Mouse (Mus musculus): Measurements from ENCODE around the gene Nasp. TPM values are rescaled to one million over a fixed set of nuclear protein-coding genes. Genes with fewer than 3 reads are reported as not detected.
A peak's percentile ranks its signal among the peaks of the same experiment; 100 is the strongest.
"Not testable (repeated sequence)": the region's sequence is repeated elsewhere in the genome, so short reads cannot be mapped to it uniquely, and the experiment has no call there.

Gene Nasp
- total RNA-seq (2022), result 10 to 100 TPM; 13.3 to 18.4 (median 16.0) TPM

GRCm38 (mm10) chr4:116627722-116628662, at the start of gene Nasp:
TSS of gene Nasp (minus strand) at chr4:116627941.
- peak; percentile 90 for DNase-seq (ENCODE audit: low spot score)

- no peak for DNase-seq (ENCODE audit: low spot score)
Observed at GRCm38 (mm10) chr4:116676027-116676426, 48.3 kb upstream of the Nasp start.

- DNase-seq (ENCODE audit: low spot score), result not testable (repeated sequence)
Observed at GRCm38 (mm10) chr4:116674761-116675160, 47.0 kb upstream of the Nasp start.

GRCm38 (mm10) chr4:116672785-116673184, 45.0 kb upstream of the Nasp start:
- DNase-seq (ENCODE audit: low spot score), result peak; percentile 19

- DNase-seq (ENCODE audit: low spot score), result no peak
Observed at GRCm38 (mm10) chr4:116669291-116669690, 41.5 kb upstream of the Nasp start.

- DNase-seq (ENCODE audit: low spot score), result peak; percentile 40
Observed at GRCm38 (mm10) chr4:116668145-116668544, 40.4 kb upstream of the Nasp start.

- no peak for DNase-seq (ENCODE audit: low spot score)
Observed at GRCm38 (mm10) chr4:116666625-116667024, 38.9 kb upstream of the Nasp start.

GRCm38 (mm10) chr4:116661998-116662397, 34.3 kb upstream of the Nasp start:
- DNase-seq (ENCODE audit: low spot score), result no peak

GRCm38 (mm10) chr4:116660829-116661228, 33.1 kb upstream of the Nasp start:
- no peak for DNase-seq (ENCODE audit: low spot score)

- not testable (repeated sequence) for DNase-seq (ENCODE audit: low spot score)
Observed at GRCm38 (mm10) chr4:116659916-116660315, 32.2 kb upstream of the Nasp start.

- peak; percentile 41 for DNase-seq (ENCODE audit: low spot score)
Observed at GRCm38 (mm10) chr4:116659474-116659873, 31.7 kb upstream of the Nasp start.

GRCm38 (mm10) chr4:116657971-116658370, 30.2 kb upstream of the Nasp start:
- no peak for DNase-seq (ENCODE audit: low spot score)

GRCm38 (mm10) chr4:116655658-116656057, 27.9 kb upstream of the Nasp start:
- DNase-seq (ENCODE audit: low spot score), result no peak

- peak; percentile 17 for DNase-seq (ENCODE audit: low spot score)
Observed at GRCm38 (mm10) chr4:116655100-116655499, 27.4 kb upstream of the Nasp start.

- no peak for DNase-seq (ENCODE audit: low spot score)
Observed at GRCm38 (mm10) chr4:116653228-116653627, 25.5 kb upstream of the Nasp start.

- DNase-seq (ENCODE audit: low spot score), result no peak
Observed at GRCm38 (mm10) chr4:116651797-116652135, 24.0 kb upstream of the Nasp start.

GRCm38 (mm10) chr4:116650924-116651796, 23.4 kb upstream of the Nasp start, which contains the start of gene Akr1a1:
TSS of gene Akr1a1 (minus strand) at chr4:116651680.
- peak; percentile 96 for DNase-seq (ENCODE audit: low spot score)

- DNase-seq (ENCODE audit: low spot score), result no peak
Observed at GRCm38 (mm10) chr4:116650365-116650764, 22.6 kb upstream of the Nasp start.

- DNase-seq (ENCODE audit: low spot score), result no peak
Observed at GRCm38 (mm10) chr4:116649411-116649810, 21.7 kb upstream of the Nasp start.

- no peak for DNase-seq (ENCODE audit: low spot score)
Observed at GRCm38 (mm10) chr4:116645624-116646023, 17.9 kb upstream of the Nasp start.

GRCm38 (mm10) chr4:116644326-116644725, 16.6 kb upstream of the Nasp start:
- peak; percentile 16 for DNase-seq (ENCODE audit: low spot score)

GRCm38 (mm10) chr4:116642071-116642470, 14.3 kb upstream of the Nasp start:
- no peak for DNase-seq (ENCODE audit: low spot score)

Measured in heart, adult 8-10 months (tissue).